Comparison of ENCODE assay signal across 10 mouse cellular contexts in the genomic region with DNA sequence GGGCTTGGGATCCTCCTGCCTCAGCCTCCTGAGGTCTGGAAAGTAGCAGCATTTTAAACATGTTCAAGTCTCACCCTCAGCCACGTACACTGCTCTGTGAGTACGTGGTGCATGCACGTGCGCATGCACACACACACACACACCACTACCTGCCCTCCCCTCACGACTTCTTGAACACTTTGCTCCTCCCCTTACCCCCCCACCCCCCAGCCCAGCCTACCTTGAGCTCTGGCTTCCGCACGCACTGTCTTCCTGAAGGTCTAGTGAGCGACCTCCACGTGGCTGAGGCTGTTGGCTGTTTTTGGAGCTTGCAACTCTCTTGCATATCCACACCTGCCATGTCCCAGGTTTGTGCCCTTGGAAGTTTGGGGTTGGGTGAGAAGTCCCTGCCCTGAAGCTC.
"Had no signal": no experiment of that assay in that cellular context is flagged by ENCODE, and none has a peak within 500 bp of the region (broad histone marks: within the 10 kb centered on the region; RNA-seq: fewer than 3 reads in every experiment).

No protein-coding gene starts in this region.

- H3K9me3 ChIP-seq: limb, embryonic 13.5 days; midbrain, embryonic 12.5 days; neural tube, embryonic 13.5 days; stomach, embryonic 15.5 days had no signal

- H3K4me1 ChIP-seq: stomach, embryonic 15.5 days had no signal

- H3K36me3 ChIP-seq: limb, embryonic 13.5 days; midbrain, embryonic 12.5 days; neural tube, embryonic 13.5 days; stomach, embryonic 15.5 days had no signal

- H3K27me3 ChIP-seq: limb, embryonic 13.5 days; midbrain, embryonic 12.5 days; neural tube, embryonic 13.5 days; stomach, embryonic 15.5 days had no signal

- H3K27ac ChIP-seq: limb, embryonic 13.5 days; liver, embryonic 14.5 days; midbrain, embryonic 12.5 days; neural tube, embryonic 13.5 days; stomach, embryonic 15.5 days had no signal

- DNase-seq: layer of hippocampus, postnatal 36 days; retina, postnatal 1 day; thymus, adult 2 months; thymus, postnatal 25 days had no signal

- ATAC-seq: midbrain, embryonic 16.5 days had no signal

- H3K4me2 ChIP-seq: limb, embryonic 13.5 days; midbrain, embryonic 12.5 days; neural tube, embryonic 13.5 days; stomach, embryonic 15.5 days had no signal

- H3K4me3 ChIP-seq: limb, embryonic 13.5 days; midbrain, embryonic 12.5 days; neural tube, embryonic 13.5 days; stomach, embryonic 15.5 days had no signal

- H3K9ac ChIP-seq: limb, embryonic 13.5 days; liver, embryonic 14.5 days; midbrain, embryonic 12.5 days; neural tube, embryonic 13.5 days; stomach, embryonic 15.5 days had no signal
